Mouse (Mus musculus) lung, postnatal 36 days (tissue): ENCODE data around the gene Klf3.

Source experiments
- DNase-seq: peaks from one replicate; pipeline ENCODE4 v3.0.0; 2022; ENCODE audit warnings: mixed read lengths

Gene Klf3

GRCm38 (mm10) chr5:64802795-64803719 is at the start of gene Klf3:
Gene Klf3, plus strand, starts transcription at chr5:64803388.
- peak; percentile 96 for DNase-seq

GRCm38 (mm10) chr5:64762295-64762694 is 40.9 kb upstream of the Klf3 start:
- DNase-seq = no peak

GRCm38 (mm10) chr5:64764452-64764851 is 38.7 kb upstream of the Klf3 start:
- no peak for DNase-seq

- DNase-seq = no peak
These were observed 37.4 kb upstream of the Klf3 start for GRCm38 (mm10) chr5:64765765-64766164.

GRCm38 (mm10) chr5:64766626-64767025 is 36.6 kb upstream of the Klf3 start:
- DNase-seq = no peak

GRCm38 (mm10) chr5:64771619-64772018 is 31.6 kb upstream of the Klf3 start:
- no peak for DNase-seq

- DNase-seq = no peak
These were observed 25.0 kb upstream of the Klf3 start for GRCm38 (mm10) chr5:64778211-64778610.

- DNase-seq = no peak
These were observed 23.9 kb upstream of the Klf3 start for GRCm38 (mm10) chr5:64779285-64779684.

GRCm38 (mm10) chr5:64780778-64781177 is 22.4 kb upstream of the Klf3 start:
- DNase-seq = peak; percentile 62

GRCm38 (mm10) chr5:64788175-64788574 is 15.0 kb upstream of the Klf3 start:
- no peak for DNase-seq

GRCm38 (mm10) chr5:64798209-64798608 is 5.0 kb upstream of the Klf3 start:
- no peak for DNase-seq

- no peak for DNase-seq
These were observed 1.6 kb upstream of the Klf3 start for GRCm38 (mm10) chr5:64801545-64801944.

- no peak for DNase-seq
These were observed 1.0 kb upstream of the Klf3 start for GRCm38 (mm10) chr5:64802143-64802542.

GRCm38 (mm10) chr5:64803720-64804462 is 703 bp downstream of the Klf3 start:
- peak; percentile 53 for DNase-seq

- no peak for DNase-seq
These were observed 2.1 kb downstream of the Klf3 start for GRCm38 (mm10) chr5:64805131-64805872.

GRCm38 (mm10) chr5:64805873-64806505 is 2.8 kb downstream of the Klf3 start:
- DNase-seq = peak; percentile 94

- DNase-seq = no peak
These were observed 3.4 kb downstream of the Klf3 start for GRCm38 (mm10) chr5:64806600-64806999.

- no peak for DNase-seq
These were observed 4.0 kb downstream of the Klf3 start for GRCm38 (mm10) chr5:64807159-64807558.

- no peak for DNase-seq
These were observed 4.4 kb downstream of the Klf3 start for GRCm38 (mm10) chr5:64807603-64808002.

- DNase-seq = peak; percentile 78
These were observed 5.2 kb downstream of the Klf3 start for GRCm38 (mm10) chr5:64808106-64809010.

- peak; percentile 54 for DNase-seq
These were observed 6.1 kb downstream of the Klf3 start for GRCm38 (mm10) chr5:64809257-64809656.

- DNase-seq = peak; percentile 84
These were observed 6.7 kb downstream of the Klf3 start for GRCm38 (mm10) chr5:64809864-64810263.
